Mouse (Mus musculus) naive thymus-derived CD4-positive, alpha-beta T cell, adult 2 months (primary cell): Measurements from ENCODE around the gene Ccnk.
A peak's percentile ranks its signal among the peaks of the same experiment; 100 is the strongest.

ENCODE experiments used
- DNase-seq: peaks from one replicate; pipeline ENCODE4 v3.0.0-alpha.2; 2011; ENCODE audit warnings: low read depth

Ccnk gene

DNA sequence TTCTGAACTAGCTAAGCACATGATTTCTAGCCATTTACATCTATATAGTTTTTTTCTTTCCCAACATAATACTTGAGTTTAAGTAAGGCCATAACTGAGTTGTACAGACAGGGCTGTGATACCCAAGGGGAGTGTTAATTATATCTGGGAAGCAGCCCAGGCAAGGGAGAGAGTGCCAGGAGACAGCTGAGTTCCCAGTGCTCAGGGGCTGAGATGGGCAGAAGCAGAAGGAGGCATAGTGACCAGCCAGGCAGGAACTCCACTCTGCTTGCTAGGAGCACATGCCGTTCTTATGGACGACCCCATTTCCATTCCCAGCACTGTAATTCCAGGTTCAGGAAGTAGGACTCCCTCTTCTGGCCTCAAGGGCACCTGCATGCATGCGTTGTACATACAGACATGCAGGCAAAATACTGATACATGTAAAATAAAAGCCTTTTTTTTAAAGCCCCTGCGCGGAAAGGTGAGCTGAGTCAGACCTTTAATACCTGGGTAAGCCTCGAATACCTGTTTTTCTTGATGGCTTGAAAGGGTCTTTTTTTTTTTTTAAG, 8.2 kb downstream of the Ccnk start:
- no peak for DNase-seq

DNA sequence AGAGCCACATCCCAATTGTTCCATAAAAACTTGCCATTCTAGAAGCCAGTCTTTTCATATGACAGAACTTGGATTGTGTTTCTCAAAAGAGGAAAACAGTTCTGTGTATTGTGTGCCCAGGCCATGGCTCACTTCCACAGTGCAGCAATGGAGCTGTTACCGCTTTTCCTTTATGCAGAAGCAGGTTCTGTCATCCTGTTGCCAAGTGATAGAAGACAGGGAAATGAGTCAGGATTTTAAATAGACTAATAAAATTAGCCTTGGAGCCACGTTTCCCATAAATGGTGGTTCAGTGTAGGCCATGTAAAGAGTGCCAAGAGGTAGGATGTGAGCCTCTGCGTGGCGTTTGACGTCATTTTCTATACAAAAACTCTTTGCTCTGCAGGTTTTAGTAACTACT, 14.5 kb downstream of the Ccnk start:
- DNase-seq: no peak

DNA sequence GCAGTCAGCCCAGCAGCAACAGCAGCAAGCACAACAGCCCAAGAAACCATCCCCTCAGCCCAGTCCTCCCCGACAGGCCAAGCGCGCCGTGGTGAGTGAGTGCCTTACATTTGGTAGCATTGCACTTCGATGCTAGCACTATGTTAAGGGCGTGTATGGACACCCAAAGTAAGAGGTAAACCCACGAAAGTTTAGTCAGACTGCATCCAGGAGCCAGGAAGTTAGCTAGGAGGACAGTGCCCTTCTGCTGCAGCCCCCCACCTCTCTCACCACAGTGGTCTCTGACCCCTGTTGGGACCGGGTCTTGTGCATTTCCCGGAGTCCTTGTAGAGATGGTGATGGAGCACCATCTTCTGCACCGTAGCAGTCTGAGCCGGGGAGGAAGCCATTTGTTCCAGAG, 16.4 kb downstream of the Ccnk start:
- no peak for DNase-seq

DNA sequence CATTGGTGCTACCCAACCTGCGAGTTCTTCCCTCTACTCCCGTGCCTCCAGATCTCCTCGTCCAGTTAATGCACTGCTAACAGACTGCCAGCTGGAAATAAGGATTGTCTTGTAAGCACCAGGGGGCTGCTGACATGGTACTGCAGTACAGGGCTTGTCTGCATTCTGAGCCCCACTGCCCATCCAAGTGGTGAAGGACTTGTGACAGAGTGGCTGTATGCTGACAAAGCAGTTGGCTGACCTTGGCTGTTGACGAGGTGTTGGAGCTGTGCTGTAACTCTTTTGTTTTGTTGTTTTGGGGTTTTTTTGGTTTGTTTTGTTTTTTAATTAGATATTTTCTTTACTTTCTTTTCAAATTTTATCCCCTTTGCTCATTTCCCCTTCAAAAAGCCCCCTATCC, 19.1 kb downstream of the Ccnk start:
- DNase-seq: no peak

DNA sequence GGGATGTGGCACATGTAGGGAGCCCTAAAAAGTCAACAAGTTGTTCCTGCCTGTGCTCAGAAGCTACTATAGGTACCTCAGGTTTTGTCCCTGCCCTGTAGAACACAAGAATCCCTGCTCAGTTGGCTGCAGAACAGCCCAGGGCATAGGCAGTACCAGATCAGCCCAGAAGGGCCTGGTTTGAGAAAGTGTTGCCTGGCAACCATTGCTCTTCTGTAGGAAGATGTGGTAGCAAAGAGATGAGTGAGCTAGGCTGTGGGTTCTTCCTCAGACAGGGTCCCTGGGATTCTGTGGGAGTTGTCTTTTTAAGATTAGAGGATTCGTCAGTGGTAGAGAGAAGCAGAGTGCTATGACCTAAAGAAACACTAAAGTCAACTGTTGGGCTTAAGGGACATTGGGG, 20.7 kb downstream of the Ccnk start:
- no peak for DNase-seq

DNA sequence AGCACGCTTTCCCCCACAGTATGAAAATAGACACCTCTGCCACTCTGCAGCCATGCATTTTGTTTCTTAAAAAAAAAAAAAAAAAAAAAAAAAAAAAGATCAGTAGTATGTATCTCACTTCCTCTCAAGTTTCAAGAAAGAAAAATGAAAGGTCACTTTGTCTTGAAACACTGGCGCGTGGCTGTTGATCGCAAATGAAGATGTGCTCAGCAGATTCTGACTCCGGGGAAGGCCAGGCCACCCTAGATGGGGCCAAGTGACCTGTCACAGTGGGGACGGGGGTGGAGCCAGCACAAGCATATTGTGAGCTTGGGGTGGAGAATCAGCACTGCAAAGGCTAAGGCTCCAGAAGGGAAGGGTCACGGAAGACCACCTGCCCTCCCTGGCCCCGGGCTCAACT, 24.5 kb downstream of the Ccnk start:
- DNase-seq: no peak

DNA sequence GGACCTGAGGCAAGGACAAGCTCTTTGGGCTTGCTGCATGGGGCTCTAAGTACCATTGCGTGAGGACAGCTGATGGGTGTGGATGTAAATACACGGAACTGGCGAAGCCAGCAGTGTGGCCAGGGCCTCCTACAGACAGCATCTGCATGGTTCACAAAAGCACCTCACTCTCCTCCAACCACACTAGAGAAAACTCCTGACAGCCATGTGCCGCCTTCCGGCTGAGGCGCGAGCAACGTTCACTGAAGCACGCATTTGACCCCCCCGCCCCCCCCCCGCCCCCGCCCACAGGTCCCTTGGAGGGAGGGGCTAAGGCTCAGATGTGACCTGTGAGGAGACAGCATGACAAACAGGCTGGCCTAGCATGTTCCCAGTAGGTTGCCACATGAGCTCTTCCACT, 25.6 kb downstream of the Ccnk start:
- DNase-seq: no peak

DNA sequence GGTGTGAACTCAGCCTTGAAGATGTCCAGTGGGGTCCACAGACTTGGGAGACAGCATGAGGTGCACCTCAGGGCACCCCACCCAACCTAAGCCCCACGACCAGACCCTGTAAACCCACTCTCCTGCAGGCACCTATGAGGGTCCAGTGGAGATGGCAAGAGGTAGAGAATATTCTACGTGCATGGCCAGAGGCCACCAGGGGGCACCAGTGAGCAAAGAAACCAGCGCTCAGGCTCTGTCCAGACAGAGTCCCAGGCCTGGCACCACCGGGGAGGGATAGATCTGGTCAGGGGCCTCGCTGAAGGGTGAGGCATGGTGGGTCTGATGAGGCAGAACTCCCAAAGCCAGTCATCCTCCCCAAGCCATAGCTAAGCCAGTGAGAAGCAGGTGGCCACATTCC, 27.3 kb downstream of the Ccnk start:
- peak; percentile 73 for DNase-seq

DNA sequence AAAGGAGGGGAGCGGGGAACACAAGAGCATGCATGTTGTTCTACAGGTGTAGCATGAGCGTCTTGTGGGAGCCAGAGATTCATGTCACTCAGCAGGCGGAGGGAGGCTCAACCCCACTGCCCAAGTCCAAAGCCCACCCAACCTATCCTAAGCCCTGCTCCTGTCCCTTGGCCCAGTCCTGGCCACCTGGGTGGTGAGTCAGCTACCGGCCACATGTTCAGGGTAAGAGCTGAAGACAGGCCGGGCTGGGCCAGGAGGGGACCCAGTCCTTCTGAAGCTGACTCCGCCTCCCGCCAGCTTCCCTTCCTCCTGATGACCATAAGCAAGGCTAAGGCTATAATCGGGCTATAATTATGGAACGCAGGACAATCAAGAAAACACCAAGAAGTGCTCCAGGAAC, 28.8 kb downstream of the Ccnk start:
- no peak for DNase-seq

DNA sequence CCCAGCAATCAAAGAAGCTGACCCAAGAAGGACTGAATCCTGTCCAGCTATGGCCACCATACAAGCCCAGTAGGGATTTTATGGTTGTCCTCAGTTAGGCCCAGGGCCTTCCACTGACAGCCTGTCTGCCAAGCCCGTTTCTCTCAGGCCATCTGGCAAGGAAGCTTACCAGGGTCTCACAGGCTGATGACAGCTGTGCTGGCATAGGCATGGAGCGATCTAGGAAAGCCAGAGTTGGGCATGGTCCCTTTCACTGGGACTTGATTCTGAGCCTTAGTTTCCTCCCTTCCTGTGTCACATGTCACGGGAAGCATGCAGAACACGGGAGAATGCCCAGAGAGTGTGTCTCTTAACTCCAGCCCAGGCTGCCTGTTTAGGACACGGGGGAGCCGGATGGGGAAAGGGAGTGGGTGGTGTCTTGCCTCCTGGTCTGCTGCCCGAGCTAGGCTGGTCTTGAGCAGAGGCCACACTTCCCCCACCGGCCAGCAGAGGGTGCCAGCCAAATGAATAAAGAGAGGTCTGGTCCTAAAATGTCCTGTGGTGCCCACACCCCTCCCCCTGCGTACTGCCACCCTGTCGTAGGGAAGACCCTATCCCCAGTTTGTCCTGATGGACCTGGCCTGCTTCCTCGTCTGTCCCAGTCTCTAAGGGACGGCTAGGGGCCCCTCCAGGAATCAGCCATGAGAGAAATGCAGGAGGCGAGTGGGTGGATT, 29.5 kb downstream of the Ccnk start:
- DNase-seq: peak; percentile 59

DNA sequence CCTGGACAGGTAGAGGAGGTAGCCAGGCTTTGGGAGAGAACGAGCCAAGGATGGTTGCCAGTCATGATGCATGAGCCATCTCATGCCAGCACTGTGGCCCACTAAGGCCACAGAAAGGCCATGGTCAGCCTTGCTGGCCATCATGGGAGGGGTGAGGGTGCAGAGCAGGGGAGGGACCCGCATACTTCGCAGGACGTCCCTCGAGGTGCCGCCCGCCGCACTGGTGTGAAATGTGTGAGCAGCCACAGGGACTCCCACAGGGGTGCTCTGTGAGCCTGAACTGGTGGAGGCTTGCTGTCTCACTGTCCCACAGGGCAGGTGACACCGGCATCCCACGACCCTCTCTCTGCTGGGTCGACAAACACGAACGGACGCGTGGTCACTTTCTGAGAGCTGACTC, 31.2 kb downstream of the Ccnk start:
- no peak for DNase-seq

DNA sequence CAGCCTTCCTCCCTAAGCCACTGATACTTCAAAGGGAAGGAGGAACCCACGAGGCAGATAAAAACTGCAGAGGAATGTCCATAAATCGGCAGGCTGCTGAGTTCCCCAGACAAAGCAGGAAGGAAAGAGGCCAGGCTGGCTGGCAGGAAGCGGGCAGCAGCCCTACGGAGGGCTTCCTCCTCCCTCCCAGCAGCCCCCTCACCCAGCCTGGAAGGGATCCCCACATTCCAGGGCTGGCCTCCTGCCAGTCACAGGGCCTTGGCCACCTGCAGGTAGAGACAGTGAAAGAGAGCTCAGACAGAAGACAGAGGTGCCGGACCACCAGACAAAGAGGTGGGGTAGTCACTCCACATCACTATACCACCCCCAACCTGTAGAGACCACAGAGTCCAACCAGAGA, 32.7 kb downstream of the Ccnk start:
- no peak for DNase-seq

DNA sequence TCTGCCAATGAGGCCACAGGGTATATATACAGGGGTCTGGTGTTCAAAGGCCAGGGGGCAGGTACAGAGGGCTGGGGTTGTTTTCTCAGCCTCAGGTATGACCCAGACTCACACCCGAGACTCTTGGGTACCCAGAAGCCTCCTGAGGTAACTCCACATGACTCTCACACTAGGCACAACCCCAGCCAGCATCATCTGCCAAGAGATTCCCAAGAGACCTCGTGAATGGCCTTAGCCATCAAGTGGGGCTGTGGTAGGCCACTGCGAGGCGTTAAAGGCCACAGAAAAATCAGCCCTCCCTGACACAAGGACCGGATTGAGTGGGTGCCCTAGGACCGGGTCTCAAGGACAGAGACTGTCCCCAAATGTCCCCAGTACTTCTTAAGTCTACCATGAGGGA, 33.1 kb downstream of the Ccnk start:
- DNase-seq: no peak

DNA sequence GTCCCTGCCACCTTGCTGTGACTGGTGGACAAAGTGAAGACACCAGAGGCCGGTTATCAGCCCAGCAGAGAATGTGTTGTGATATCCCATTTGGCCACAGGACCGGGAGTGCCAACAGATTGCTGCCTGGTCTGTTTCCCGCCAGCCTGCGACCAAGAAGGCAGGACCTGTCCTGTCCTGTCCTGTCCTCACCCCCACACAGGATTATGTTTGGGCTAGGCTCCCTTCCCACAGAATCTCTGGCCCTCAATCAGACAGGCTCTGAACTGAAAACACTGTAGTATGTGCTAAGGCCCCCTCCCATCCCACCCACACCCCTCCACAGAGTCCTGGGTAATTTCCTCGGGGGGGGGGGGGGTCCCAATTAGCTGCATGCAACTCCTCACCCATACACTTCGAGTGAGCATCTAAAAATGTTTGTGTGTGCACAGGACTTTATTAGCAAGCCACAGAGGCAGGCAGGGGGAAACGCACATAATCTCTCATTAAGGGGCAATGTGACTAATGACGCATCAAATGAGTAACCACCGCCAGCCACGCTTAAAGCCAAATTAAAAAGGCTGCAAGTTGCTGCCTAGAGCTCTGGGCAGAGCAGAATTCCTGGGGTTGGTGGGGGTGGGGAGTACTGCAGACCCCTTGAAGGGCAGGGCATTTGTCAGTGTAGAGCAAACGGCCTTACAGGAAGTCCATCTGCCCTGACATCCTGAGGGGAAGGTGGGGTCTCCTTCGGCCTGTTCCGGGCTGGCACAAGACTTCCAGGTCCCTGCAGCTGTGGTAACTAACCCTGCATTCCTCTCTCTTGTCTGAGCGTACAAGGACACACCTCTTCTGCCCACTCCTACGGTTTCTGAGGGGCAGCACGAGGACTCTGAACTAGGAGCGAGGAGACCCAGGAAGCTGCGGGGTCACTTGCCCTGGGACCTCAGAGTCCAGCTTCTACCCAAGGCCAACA, 34.0 kb downstream of the Ccnk start:
- DNase-seq: no peak

DNA sequence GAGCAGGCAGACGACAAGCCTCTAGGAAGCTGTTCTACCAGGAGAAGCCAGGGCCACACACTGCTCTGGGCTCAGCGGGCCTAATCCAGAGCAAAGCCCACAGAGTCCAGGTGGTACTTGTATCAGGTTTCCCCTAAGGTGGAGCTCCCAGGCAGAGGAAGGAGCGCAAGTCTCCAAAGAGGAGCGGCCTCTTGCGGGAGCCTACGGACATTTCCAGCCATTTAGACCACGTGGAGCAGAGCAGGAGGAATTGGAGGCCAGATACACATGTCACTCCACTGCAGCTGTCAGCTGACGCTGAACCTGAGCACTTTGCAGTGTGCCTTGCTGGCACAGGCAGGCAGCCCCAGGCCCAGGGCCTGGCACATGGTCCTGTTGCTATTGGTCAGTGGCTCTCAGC, 35.7 kb downstream of the Ccnk start:
- no peak for DNase-seq

DNA sequence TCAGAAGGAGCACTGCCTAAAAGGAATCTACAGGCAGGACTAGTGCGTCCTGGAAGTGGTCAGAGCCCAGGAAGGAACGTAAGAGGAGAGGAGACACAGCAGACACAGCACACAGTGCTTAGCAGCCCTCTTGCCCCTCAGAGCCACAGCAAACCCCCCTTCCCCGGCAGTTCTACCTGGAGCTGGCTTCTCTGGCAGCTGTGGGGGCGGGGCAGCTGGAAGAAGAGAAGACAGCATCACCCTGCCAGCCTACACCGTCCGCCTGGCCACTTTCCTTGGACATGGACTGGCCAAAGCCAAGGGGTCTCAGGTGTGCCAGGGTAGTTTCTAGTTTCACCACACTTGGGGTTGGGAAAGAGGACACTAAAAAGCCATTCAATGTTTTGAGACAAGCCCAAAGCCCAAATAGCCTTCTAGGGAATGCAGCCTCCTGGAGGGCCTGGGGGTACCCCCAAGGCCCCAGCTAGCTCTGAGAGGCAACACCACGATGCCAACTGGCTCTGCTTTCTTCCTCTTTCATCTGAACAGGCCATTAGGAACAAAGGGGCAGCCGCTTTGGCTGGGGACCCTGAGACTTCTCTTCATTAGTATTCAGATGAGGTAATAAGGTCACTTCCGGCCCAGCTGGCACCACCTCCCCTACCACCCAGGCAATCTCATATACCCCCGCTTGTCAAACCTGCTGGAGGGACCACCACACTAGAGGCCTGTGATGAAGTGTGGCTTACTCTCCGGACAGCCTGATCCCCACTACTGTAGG, 37.4 kb downstream of the Ccnk start:
- no peak for DNase-seq

DNA sequence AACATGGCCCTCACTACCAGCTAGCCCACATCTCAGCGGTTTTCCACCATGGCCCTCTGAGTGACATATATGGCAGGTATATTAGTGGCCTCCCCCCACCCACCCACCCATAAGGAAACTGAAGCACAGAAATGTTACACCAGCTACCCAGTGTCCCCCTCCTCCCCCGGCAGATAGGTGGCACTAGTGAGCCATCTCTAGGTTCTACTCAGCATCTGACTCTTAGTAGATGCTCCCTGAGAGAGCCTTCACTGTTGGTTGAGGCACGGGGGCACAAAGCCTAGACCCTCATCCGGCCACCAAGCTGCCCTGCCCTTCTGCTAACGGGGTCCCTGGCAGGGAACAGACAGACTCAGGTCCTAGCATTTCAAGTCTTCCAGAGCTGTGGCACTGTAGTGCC, 38.2 kb downstream of the Ccnk start:
- DNase-seq: peak; percentile 43

DNA sequence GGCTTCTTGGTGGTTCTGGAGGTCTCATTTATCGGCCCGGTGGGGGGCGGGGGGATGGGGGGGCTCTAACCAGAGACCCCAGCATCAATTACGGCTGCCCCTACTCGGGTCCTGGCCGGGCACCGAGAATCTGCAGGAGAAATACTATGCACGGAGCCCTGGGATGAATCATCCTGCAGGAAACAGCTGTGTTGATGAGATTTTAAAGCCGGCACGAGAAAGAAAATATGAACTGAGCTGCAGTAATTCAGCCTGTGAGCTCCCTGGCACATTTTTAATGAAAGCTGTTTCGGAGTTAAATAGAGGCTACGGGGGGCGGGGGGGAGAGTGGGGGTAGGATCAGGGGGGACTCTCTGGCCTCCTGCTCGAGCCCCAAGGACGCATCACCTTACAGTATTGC, 39.8 kb downstream of the Ccnk start:
- DNase-seq: no peak

DNA sequence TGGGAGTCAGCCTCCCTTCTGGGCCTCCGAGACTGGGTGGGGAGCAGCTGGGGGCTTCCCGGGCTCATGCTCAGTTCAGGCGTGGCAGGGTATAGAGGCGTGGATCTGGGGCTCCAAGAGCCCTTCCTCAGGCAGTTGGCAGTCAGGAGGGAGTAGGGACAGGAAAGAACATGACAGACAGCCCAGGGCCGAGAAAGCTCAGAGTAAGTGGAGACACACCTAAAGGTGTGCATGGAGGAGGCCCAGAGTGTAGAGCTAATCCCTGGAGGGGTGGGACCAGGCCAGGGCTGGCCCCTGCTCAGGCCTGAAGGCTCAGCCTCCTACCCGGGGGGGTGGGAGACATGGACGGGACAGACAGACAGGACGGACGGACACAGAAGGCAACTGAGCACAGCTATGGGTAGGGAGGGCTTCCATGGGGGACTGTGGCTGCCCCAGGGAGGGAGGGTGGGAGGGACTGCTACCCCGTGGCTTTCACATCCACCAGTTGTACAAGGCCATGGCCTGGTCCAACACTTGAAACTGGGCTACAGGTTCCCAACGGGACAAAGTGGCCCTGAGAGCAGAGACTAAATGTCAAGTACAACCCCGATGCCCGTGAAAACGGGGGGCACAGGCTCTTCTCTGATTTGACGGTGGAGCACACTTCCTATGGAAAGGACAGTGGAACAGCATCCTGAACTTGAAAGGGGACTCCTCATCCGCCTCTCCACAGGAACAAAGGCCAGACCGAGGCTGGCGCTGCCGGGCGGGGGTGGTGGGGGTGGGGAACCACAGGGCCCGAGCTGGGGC, 40.6 kb downstream of the Ccnk start:
- DNase-seq: no peak

DNA sequence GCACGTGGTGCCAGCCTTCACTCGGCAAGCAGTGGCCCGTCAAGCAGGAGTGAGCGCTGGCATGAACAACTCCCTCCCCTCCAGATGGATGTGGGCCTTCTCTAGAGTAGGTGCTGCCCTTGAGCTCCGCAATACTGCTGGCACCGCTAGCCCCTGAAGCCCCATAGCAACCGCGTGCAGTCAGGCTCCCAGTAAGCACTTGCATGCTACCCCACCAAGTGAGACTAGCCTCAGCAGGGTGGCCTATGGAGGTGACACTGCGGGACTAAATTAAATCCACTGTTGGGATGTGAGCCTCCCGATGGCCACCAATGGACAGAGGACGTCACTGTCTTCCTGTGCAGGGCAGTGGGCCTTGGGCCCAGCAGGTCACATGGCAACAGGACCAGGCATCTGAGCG, 41.2 kb downstream of the Ccnk start:
- no peak for DNase-seq

DNA sequence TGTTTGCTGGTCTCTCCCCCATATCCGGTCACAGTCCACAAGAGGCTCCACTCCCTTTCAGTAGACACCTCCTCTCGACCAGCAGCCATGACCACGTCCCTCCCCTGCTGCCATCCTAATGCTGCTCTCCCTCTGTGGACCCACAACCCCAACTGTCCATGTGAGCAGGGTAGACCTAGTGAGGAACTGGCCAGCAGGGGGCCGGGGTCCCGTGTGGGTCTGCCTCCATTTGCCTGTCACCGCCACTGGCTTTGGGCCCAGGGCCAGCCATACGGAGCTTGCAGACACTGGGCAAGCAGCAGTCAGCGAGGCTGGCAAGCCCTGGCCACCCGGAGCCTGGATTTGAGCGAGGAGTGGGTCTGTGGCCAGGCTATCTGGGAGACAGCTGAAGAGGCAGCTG, 41.8 kb downstream of the Ccnk start:
- no peak for DNase-seq

DNA sequence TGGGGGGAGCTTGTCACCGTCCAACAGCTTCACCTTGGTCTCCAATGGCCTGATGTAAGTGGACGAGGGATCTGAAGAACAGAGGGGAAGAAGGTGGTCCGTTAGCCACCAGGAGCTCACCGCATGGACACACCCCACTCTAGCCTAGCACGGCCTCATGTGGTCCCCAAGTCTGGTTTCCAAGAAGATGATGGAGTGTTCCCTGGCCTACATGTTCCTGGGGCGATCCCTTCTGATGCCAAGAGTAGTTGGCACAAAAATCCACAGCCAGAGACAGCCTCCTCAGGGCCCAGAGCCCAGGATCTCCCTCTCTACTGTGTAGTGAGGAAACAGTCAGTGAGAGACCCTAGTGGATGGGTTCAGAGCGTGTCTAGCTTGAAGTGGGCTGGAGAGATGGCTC, 42.3 kb downstream of the Ccnk start:
- no peak for DNase-seq
